Mouse (Mus musculus) frontal cortex, adult (tissue): ENCODE measurements at regions not wholly inside any gene's neighbourhood (a gene's known extent, or its start where the extent isn't known, plus 50 kb on each side); places are given as distances from the start of the nearest gene placed in this dataset.
A peak's percentile ranks its signal among the peaks of the same experiment; 100 is the strongest.

Experiments
- ATAC-seq: cut with Nextera tagmentation; 2 replicates; pipeline ENCODE4 v1.9.2; 2017; ENCODE audit warnings: mild to moderate bottlenecking, moderate library complexity, mixed read lengths; ENCODE audit not compliant: low TSS enrichment

DNA sequence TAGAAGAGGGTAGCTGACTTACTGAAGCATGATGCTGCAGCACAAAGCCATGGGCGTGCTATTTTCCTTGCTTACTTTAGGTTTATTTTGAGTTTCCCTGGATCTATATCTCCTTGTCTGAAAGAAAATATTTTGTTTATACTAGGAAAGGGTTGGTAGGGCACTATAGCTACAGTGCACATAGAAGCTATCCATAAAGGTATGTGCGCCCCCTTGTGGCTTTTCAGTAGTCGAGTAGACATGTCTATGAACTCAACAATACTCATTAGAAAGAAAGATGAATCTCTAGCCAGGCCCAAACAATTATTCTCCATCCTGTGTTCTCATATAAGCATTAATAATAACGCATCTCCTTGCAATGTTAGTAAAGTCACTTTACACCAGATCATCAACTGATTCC lies 114.3 kb downstream of the Rab38 start:
- peak; percentile 89 for ATAC-seq

DNA sequence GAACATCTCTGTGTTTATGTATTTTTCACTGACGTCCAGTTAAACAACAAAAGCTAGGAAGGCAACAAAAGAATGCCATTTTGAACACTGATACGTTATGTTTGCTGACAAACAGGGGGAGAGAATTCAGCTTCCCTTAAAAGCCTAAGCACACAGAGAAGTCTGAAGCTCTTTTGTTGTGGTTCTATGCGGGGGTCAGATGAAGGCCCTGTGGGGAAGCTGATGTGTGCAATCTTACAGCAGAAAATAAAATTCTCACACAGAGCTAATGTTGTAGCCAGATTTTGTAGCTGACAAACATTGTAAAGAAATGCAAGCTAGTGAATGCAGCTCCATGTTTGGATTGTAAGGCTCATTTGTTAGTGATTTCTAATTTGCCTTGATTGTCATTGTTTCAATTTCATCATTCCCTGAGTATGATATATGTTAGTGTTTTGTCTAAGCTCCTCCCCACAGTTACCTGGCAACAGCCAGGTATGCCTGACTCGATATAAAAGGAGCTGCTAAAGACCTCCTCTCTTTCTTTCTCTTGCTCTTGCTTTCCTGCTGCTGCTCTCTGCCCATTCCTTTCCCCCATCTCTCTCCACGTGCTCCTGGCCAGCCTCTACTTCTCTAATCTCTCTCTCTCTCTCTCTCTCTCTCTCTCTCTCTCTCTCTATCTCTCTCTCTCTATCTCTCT lies 115.0 kb downstream of the Rab38 start:
- ATAC-seq: no peak

DNA sequence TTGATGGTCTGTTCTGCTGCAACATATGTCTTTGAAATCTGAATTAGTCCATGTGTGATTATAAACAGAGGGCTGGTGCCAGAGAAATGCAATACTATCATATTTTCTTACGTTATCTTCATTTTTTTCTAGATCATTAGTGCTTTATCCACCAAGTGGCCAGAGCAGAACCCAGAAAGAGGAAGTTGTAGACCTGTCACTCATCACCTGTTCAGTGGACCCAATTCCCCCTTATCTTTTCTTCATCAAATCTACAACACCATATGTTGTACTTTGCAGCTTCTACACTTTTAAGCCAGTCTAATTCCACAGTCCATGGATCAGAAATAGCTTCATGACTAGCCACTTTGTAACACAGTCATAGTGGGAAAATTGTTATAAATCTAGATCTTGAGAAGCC lies 145.0 kb downstream of the Rab38 start:
- ATAC-seq: no peak

- ATAC-seq: no peak
Measured at GRCm38 (mm10) chr7:88600781-88601180, 170.7 kb downstream of the Rab38 start.
